Mouse (Mus musculus) right cerebral cortex, postnatal 25 days (tissue): ENCODE results near the gene M1ap.

Experiments
- DNase-seq: peaks from one replicate; pipeline ENCODE4 v3.0.0; 2022

M1ap gene

GRCm38 (mm10) chr6:83078324-83078858 lies 131.7 kb downstream of the M1ap start:
- peak; percentile 98 for DNase-seq
